Mouse (Mus musculus): Measurements from ENCODE around the gene Gm20379.

- no peak for TF ChIP-seq CTCF (IDR thresholded peaks at IDR 0.05; ENCODE audit: insufficient read depth, low read length)
- TF ChIP-seq POLR2A (IDR thresholded peaks at IDR 0.05; ENCODE audit: borderline replicate concordance, extremely low read depth, low read depth, low read length): no peak
These were observed 2.5 kb upstream of the Gm20379 start for GRCm38 (mm10) chr13:92303062-92303948.
